Mouse (Mus musculus) CD4-positive helper T cell, adult 2 months (primary cell): ENCODE measurements around the gene Ppara.

Experiments
- DNase-seq: peaks from one replicate; pipeline ENCODE4 v3.0.0-alpha.2; 2012; ENCODE audit warnings: low read depth, missing footprints, low spot score

Ppara gene

GRCm38 (mm10) chr15:85802931-85803330 lies 68.1 kb downstream of the Ppara start:
- no peak for DNase-seq

- no peak for DNase-seq
These were observed 72.1 kb downstream of the Ppara start for GRCm38 (mm10) chr15:85806886-85807285.

DNA sequence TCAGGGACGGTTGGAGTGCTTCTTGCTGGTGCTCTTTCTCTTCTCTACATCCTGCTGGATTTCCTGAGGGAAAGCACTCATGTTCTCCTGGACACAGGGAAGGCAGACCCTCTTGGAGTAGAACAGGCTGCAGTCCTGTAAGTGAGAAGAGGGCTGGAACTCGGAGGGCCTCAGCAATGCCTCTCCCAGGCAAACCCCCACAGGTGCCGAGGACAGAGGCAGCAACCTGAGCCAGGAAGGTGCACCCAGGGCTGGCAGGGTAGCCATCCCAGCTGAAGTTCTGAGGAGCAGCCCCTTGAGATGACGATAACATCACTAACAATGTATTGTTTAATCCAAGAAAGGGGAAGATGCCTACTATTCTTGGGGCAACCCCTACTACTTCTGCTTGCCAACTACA lies 72.6 kb downstream of the Ppara start:
- DNase-seq, result no peak

- DNase-seq, result no peak
These were observed 73.2 kb downstream of the Ppara start for GRCm38 (mm10) chr15:85808031-85808430.

DNA sequence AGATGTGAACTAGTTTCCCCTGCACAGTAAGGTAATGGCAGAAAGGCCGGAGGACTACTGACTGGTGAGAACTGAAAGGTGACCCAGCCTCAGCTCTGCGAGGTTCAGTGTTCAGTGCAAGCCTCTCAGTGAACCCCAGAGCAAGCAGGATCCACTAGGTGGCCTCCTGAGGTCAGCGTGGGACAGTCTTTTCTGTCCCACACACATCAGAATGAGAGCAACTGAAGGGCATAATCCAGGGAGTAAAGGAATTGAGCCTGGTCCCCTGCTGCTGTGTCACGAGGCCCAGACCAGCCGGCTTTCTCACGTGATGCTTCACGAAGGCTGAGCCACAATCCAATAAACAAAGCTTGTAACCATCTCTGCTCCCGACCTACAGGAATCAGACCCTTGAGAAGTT lies 73.7 kb downstream of the Ppara start:
- DNase-seq, result no peak

- peak; percentile 24 for DNase-seq
These were observed 74.3 kb downstream of the Ppara start for GRCm38 (mm10) chr15:85809091-85809490.

- DNase-seq, result peak; percentile 10
These were observed 75.7 kb downstream of the Ppara start for GRCm38 (mm10) chr15:85810462-85810805.

- peak; percentile 83 for DNase-seq
These were observed 76.2 kb downstream of the Ppara start for GRCm38 (mm10) chr15:85810806-85811521.

DNA sequence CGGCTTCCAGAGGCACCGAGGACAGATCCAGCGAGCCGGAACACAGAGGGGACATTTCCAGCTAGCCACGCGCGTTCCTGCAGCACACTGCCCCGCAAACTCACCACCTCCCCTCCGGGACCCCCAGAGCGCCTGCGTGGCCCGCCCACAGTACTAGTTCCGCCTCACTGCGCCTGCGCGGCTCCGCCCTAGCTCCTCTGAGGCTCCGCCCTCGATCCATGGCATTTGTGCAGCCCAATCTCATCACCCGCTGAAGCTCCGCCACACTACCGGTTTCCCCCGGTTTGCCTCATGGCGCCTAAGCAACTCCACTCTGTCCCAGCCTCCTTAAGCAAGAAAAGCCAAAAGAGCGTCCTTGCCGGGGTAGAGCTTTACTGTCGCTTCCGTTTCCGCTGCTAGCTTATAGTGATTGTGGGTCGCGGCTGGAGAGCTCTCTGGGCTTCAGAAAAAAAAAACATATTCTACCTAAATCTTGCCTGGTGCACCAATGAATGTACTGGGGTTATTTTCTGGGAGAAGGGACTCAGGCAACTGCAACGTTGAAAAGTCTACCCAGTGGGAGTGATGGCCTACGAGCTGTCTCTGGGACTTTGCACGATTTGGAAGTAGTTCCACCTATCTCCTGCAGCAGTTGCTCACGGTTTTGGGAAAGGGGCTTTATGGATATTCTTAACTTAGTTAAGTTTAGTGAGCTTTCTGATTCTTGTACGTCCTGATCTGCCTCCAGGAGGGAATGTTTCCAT lies 76.9 kb downstream of the Ppara start, which contains the start of gene Cdpf1:
Gene Cdpf1, minus strand, starts transcription at position 163 of the 743 bp plus-strand sequence.
- DNase-seq, result peak; percentile 95

GRCm38 (mm10) chr15:85813428-85813827 lies 78.6 kb downstream of the Ppara start:
- no peak for DNase-seq

- no peak for DNase-seq
These were observed 86.6 kb downstream of the Ppara start, which contains the start of gene Pkdrej for GRCm38 (mm10) chr15:85821203-85822010. TSS of gene Pkdrej (minus strand) at chr15:85821734.

- DNase-seq, result no peak
These were observed 87.2 kb downstream of the Ppara start for GRCm38 (mm10) chr15:85822011-85822359.

DNA sequence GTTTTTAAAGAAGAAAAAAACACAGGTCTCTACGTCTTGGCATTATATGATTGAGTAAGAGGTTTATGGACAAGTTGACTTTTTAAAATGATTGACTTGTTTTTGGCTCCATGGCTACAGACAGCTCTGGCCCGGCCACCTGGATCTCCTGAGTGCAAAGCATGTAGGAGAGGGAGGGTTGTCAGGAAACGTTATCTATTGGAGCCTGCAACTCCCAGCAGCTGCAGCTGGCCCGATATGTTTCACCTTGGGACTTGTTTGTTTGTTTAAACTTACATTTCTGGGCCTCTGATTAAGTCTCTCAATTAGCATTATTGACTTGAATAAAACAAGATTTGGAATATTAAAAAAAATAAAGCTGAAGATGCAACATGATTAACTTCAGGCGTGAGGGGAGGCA lies 91.9 kb downstream of the Ppara start:
- DNase-seq, result no peak

- DNase-seq, result no peak
These were observed 93.3 kb downstream of the Ppara start for GRCm38 (mm10) chr15:85828071-85828470.

GRCm38 (mm10) chr15:85829470-85829869 lies 94.7 kb downstream of the Ppara start:
- DNase-seq, result no peak

GRCm38 (mm10) chr15:85831954-85832590 lies 97.3 kb downstream of the Ppara start, which contains the start of gene Ttc38:
TSS of gene Ttc38 (plus strand) at chr15:85832306.
- peak; percentile 87 for DNase-seq

GRCm38 (mm10) chr15:85832599-85832998 lies 97.8 kb downstream of the Ppara start:
- no peak for DNase-seq

DNA sequence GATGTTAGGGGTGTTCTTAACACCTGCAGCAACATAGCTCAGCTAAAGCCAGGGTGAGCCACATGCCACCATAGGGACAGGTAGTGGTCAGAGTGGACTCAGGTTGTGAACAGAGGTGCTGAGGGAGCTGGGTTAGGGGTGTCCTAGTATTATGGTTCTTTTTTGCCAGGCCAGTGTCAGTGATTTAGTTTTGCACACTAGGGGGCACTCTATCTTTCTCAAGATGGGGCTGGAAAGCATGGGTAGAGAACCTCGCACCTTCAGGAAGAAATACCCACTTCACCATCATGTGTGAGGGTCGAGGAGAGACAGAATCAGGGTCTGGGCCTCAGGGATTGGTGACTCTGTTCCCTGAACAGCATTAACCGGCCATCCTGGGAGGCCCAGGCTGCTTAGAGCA lies 100.6 kb downstream of the Ppara start:
- peak; percentile 17 for DNase-seq

DNA sequence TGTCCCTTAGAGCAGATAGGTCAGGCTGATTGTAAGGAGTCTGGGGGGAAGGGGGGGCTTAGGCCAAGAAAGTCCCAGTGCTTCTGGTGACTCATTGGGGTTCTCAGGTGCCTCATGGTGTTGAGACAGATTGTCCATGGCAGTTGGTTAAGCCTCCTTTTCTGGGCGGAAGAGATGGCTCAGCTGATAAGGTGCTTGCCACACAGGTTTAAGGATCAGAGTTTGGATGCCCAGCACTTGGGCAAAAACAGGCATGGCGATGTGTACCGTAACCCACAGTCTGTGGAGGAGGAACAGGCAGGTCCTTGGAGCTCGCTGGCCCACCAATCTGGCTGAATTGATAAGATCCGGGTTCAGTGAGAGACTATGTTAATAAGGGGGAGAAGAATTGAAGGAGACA lies 102.1 kb downstream of the Ppara start:
- no peak for DNase-seq

DNA sequence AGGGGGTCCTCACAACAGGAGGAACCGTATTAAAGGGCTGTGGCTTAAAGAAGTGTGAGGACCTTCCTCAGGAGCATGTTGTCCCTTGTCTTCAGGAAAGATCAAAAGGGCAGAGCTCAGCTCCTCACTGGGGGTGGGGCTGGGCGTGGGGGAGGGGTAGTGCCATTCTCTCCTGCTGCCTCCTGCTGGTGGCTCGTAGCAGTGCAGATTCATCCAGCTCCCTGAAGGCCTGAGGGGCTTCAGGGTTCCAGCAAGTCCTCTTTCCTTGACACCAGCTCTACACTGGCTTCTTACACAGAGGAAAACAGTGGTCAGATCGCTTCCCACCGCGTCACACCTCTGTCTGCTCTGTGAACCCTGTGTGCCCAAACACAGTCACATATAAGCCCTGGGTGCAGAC lies 106.2 kb downstream of the Ppara start:
- DNase-seq, result peak; percentile 36

DNA sequence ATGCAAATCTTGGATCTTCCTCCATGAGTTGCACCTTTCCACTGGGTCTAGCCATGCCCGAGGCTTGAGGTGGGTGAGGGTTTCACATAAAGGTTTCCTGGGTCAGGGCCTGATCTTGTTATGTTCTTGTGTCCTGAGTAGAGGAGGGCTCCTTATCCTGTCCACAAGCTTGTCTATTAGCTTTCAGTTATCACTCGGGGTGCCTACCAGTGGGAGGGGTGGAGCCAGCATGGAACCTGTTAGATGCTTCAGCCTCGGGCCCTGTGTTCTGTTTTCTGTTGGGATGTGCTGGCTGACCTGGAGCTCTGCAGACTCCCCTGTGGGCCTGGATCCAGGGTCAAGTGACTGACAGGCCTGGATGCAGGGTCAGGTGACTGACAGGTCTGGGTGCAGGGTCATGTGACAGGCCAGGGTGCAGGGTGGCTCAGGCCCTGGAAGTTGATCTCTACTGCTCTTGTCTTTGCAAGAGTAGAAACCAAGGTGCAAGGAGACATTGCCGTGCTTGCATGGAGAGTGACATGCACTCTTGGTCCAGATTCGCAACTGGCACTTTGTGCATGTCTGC lies 107.1 kb downstream of the Ppara start:
- no peak for DNase-seq
